Mouse (Mus musculus) heart, embryonic 12.5 days (tissue): ENCODE measurements at regions not wholly inside any gene's neighbourhood (a gene's known extent, or its start where the extent isn't known, plus 50 kb on each side); places are given as distances from the start of the nearest gene placed in this dataset.

Experiments used
- ATAC-seq: fragments of 200-750 bp; cut with Nextera tagmentation; 2 replicates; pipeline ENCODE4 v1.8.0; 2017; ENCODE audit warnings: moderate TSS enrichment, moderate library complexity; ENCODE audit not compliant: insufficient number of reproducible peaks, low FRiP score
- H3K27ac ChIP-seq: fragments of 300-500 bp; sonication (generic); 2 replicates; pipeline ENCODE4 v1.5.1; 2016; ENCODE audit warnings: mild to moderate bottlenecking, moderate library complexity; ENCODE audit not compliant: poor library complexity, severe bottlenecking
- H3K27me3 ChIP-seq: fragments of 300-500 bp; sonication (generic); replicated peaks from 2 replicates; pipeline ENCODE4 v1.6.1; 2016; ENCODE audit warnings: mild to moderate bottlenecking, moderate library complexity
- H3K36me3 ChIP-seq: fragments of 300-500 bp; sonication (generic); 2 replicates; pipeline ENCODE4 v1.6.1; 2016; ENCODE audit warnings: mild to moderate bottlenecking, moderate library complexity
- H3K4me1 ChIP-seq: fragments of 300-500 bp; sonication (generic); replicated peaks from 2 replicates; pipeline ENCODE4 v1.6.1; 2016; ENCODE audit warnings: mild to moderate bottlenecking
- H3K4me2 ChIP-seq: fragments of 300-500 bp; sonication (generic); 2 replicates; pipeline ENCODE4 v1.6.1; 2016; ENCODE audit warnings: mild to moderate bottlenecking, moderate library complexity
- H3K4me3 ChIP-seq: fragments of 300-500 bp; sonication (generic); 2 replicates; pipeline ENCODE4 v1.5.1; 2016; ENCODE audit warnings: mild to moderate bottlenecking
- H3K9ac ChIP-seq: fragments of 300-500 bp; sonication (generic); 2 replicates; pipeline ENCODE4 v1.6.1; 2016; ENCODE audit warnings: mild to moderate bottlenecking, moderate library complexity
- H3K9me3 ChIP-seq: fragments of 300-500 bp; sonication (generic); replicated peaks from 2 replicates; pipeline ENCODE4 v1.6.1; 2016; ENCODE audit warnings: mild to moderate bottlenecking, moderate library complexity
- WGBS: fragments of 180-500 bp; shearing (Covaris S2); methylation state at CpG from one replicate; pipeline ENCODE4 v1.1.7; 2016; 5-methylcytosine and 5-hydroxymethylcytosine counted together

DNA sequence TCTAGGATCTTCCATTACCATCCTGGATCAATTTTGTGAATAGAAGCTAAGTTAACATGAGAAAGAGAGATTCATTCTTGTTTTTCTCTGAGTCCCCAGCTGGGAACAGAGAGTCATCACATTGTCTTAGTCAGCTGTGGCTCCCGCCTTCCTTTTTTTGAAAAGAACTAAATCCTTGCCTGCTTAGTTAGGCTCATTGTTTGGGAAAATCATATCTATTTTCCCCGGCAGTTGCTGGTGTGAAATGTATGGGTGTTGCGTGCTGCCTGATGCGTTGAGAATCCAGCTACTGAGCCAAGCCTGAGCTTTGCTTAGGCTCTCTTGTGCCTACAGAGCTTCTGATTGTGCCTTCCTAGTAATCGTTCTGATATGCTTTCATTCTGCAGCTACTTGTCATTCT lies 66.3 kb downstream of the Fam50b start:
- H3K4me2 ChIP-seq, result no peak overlapping the region
- H3K9me3 ChIP-seq, result peaks cover 3% of the 10 kb centered on the region; the same call in 1 of the 2 replicates
- H3K4me1 ChIP-seq, result no peaks in the 10 kb centered on the region
- H3K4me3 ChIP-seq, result no peak overlapping the region
- no peaks in the 10 kb centered on the region for H3K27me3 ChIP-seq
- H3K27ac ChIP-seq, result no peak overlapping the region
- no peaks in the 10 kb centered on the region for H3K36me3 ChIP-seq
- 65% methylated on average over 5 of the region's 5 CpGs for WGBS
- no peak overlapping the region for H3K9ac ChIP-seq
- no peak for ATAC-seq

DNA sequence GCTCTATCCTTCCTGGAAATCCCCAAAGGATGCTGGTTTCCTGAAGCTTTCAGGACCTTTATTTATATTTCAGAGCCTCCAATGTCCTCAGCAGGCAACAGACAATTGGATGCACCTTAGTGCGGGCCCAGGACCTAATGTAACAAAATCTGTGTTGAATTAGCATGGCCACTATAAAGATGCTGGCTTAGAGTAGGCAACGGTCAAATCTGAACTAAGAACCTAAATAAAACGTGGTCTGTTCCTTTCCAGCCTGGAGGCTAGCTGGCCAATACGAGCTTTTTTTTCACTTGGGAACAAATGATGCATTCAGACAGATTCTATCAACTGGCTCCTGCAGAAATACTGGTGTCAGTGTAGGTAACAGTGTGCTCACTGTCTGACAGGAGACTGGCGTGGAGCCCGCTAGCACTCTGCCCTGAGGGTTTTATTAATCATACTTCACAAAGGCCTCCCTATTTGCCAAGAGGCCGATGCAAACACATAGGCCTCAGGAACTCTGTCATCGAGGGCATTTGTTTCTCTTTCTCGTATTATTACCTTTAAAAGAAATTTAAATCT lies 68.5 kb upstream of the Prpf4b start:
- H3K27me3 ChIP-seq, result no peaks in the 10 kb centered on the region
- no peaks in the 10 kb centered on the region for H3K36me3 ChIP-seq
- ATAC-seq, result no peak
- H3K9ac ChIP-seq, result no peak overlapping the region
- 0 out of 2 replicates have a peak overlapping the region, but pooled peaks have one; percentile 41 for H3K27ac ChIP-seq
- peaks cover 3% of the 10 kb centered on the region; the same call in 1 of the 2 replicates for H3K9me3 ChIP-seq
- H3K4me2 ChIP-seq, result no peak overlapping the region
- no peak overlapping the region for H3K4me3 ChIP-seq
- no peaks in the 10 kb centered on the region for H3K4me1 ChIP-seq
- 63% methylated on average over 9 of the region's 9 CpGs for WGBS

DNA sequence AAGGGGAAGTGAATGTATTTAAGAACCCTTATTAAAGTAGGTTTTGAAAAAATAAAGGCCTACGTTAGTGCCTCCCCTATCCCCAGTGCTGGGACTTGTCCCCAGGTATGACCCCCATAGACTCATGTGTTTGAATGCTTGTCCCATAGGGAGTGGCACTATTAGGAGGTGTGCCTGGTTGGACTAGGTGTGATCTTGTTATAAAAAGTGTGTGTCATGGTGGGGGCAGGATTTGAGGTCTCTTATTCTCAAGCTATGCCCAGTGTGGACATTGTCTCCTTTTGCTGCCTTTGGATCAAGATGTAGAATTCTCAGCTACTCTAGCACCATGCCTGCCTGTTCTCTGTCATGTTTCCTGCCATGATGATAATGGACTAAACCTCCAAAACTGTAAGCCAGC lies 65.6 kb upstream of the Prpf4b start:
- Histone ChIP-seq H3K4me2 (no peak overlapping the region), H3K4me1 (peaks cover 10% of the 10 kb centered on the region), H3K4me3 (no peak overlapping the region), H3K36me3 (no peaks in the 10 kb centered on the region), H3K9ac (no peak overlapping the region), H3K9me3 (peaks cover 7% of the 10 kb centered on the region), H3K27me3 (no peaks in the 10 kb centered on the region), H3K27ac (no peak overlapping the region)
- 87% methylated on average over 1 of the region's 1 CpGs for WGBS
- no peak for ATAC-seq

DNA sequence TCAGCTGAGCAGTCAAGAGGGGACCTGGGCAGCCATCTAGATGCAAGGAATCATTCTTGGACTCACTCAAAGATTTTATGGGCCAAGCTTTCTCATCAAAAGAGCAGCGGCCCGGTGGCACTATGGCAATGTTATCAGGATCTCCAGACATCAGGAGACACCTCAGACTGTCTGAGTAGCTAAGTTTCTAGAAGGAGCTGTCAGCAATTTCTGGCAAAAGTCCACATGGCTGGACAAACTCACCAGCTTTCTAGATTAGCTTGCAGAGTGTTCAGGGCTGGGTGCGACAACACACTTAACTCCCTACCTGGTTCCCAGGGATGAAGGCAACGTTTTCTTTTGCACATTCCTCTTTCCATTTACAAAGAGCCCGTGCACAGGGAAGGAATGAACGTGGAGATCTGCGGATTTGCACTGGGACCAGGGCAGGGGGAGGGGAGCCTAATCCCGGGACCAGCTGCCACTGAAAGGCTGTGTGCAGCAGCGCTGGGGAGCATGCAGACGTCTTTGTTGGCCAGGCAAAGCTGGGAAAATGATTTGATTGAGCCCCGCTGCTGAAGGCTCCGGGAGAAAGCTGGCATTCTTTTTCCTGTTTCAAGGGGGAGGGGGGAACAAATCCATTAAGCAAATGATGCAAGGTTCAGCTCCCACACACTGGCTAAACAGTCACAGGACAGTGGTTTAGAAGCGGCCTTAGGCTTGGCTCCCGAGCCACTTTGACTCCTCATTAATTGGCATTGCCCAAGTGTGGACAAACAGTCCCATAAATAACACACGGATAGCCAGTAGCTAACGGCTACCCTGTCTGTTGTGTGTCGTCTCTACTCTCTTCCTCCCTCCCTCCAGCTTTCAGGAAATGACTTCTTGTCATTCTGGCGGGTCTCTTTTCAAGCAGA lies 60.7 kb upstream of the Prpf4b start:
- Histone ChIP-seq H3K9ac (no peak overlapping the region), H3K4me1 (peaks cover 21% of the 10 kb centered on the region), H3K27me3 (no peaks in the 10 kb centered on the region), H3K4me3 (0 out of 2 replicates have a peak overlapping the region, but pooled peaks have one; percentile 2), H3K36me3 (no peaks in the 10 kb centered on the region), H3K4me2 (peak overlapping the region; percentile 49), H3K9me3 (peaks cover 7% of the 10 kb centered on the region), H3K27ac (peak overlapping the region; percentile 69)
- peak; percentile 66 for ATAC-seq
- WGBS, result 13% methylated on average over 18 of the region's 18 CpGs

DNA sequence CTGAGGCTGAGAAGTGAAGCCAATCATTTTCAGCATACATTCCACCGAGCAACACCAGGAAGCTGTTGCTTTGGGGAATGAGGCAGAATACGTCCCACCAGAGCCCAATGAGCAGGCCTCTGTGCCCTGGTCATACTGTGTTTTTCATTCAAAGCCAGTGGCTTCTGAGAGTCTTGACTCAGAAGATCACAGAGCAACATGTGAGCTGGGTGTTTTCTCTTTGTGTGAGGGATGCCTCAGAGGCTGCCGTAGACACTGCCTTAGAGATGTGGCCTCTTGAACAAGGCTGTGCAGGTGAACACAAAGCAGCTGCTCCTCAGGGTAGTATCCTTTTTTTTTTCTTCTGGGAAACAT lies 60.1 kb upstream of the Prpf4b start:
- Histone ChIP-seq H3K4me1 (peaks cover 21% of the 10 kb centered on the region), H3K36me3 (no peaks in the 10 kb centered on the region), H3K9ac (no peak overlapping the region), H3K9me3 (peaks cover 7% of the 10 kb centered on the region), H3K4me3 (no peak overlapping the region), H3K27me3 (no peaks in the 10 kb centered on the region), H3K4me2 (peak overlapping the region; percentile 49; the same call in 1 of the 2 replicates), H3K27ac (peak overlapping the region; percentile 69)
- WGBS, result 38% methylated on average over 3 of the region's 3 CpGs
- no peak for ATAC-seq

DNA sequence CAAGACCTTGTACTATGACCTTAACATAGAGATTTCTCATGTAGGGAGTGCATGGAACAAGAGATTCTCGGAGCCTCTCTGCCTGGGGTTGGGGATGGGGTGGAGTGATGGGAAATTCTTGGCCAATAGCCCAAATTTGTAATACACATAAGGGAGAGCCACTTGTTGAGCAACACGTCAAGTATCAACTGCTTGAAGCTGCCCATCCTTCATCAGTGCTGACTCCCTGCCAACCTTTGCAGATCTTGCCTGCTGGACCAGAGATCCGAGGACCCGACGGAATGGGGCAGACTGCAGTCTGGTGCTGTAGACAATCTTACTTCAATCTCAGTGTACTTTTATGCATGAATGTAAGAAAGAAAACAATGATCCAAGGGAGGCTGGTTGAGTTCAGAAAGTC lies 56.9 kb upstream of the Prpf4b start:
- H3K36me3 ChIP-seq, result no peaks in the 10 kb centered on the region

DNA sequence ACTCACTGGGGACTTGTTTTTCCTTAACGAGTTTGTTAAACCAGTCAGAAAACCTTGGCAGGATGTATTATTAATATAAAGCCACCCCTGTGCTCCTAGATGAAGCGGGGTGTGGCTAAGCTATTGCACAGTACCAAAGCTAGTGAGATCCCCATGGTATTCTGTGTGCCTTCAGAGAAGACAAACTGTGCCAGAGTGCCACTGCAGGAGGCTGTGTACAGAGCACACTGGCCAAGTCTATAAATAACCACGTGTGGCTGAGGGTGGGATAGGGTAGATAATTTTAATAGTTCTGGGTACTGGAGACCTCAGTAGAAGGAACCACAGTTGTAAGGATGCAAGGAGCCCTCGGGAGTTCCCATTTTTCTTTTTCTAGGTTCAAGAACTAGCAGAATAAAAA lies 54.7 kb upstream of the Prpf4b start:
- Histone ChIP-seq H3K9me3 (no peaks in the 10 kb centered on the region), H3K27me3 (no peaks in the 10 kb centered on the region), H3K4me3 (no peak overlapping the region), H3K27ac (no peak overlapping the region), H3K4me1 (peaks cover 12% of the 10 kb centered on the region), H3K4me2 (no peak overlapping the region), H3K9ac (no peak overlapping the region), H3K36me3 (no peaks in the 10 kb centered on the region)
- no peak for ATAC-seq
- WGBS, result 60% methylated on average over 4 of the region's 4 CpGs

More for the DNA sequence above, 56.9 kb upstream of the Prpf4b start:
- no peak overlapping the region for H3K4me3 ChIP-seq
- no peak overlapping the region for H3K9ac ChIP-seq
- 66% methylated on average over 5 of the region's 5 CpGs for WGBS
- H3K27me3 ChIP-seq, result no peaks in the 10 kb centered on the region
- no peaks in the 10 kb centered on the region for H3K9me3 ChIP-seq
- ATAC-seq, result no peak
- peaks cover 30% of the 10 kb centered on the region for H3K4me1 ChIP-seq
- H3K4me2 ChIP-seq, result no peak overlapping the region
- no peak overlapping the region for H3K27ac ChIP-seq

DNA sequence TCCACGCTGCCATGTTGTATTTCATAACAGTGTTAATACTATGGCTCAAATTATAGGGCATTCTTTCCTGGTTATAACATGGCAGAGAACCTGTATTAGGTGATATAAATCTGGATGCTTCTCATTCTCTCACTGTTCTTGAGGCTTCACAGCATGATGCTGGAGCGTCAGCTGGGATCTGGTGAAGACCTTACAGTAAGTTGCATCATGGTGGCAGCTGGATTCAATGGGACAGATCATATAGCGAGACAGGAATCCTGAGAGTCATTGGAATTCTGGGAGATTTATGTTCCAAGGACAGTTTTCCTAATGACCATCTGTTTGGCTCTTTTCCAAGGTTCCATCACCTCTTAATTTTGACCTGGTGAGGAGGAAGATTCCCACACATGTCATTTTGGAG lies 53.2 kb upstream of the Prpf4b start:
- no peak overlapping the region for H3K9ac ChIP-seq
- H3K27me3 ChIP-seq, result no peaks in the 10 kb centered on the region
- WGBS, result 90% methylated on average over 3 of the region's 3 CpGs
- no peaks in the 10 kb centered on the region for H3K36me3 ChIP-seq
- H3K9me3 ChIP-seq, result no peaks in the 10 kb centered on the region
- peaks cover 9% of the 10 kb centered on the region for H3K4me1 ChIP-seq
- no peak overlapping the region for H3K4me2 ChIP-seq
- H3K27ac ChIP-seq, result no peak overlapping the region
- H3K4me3 ChIP-seq, result no peak overlapping the region
- ATAC-seq, result no peak

DNA sequence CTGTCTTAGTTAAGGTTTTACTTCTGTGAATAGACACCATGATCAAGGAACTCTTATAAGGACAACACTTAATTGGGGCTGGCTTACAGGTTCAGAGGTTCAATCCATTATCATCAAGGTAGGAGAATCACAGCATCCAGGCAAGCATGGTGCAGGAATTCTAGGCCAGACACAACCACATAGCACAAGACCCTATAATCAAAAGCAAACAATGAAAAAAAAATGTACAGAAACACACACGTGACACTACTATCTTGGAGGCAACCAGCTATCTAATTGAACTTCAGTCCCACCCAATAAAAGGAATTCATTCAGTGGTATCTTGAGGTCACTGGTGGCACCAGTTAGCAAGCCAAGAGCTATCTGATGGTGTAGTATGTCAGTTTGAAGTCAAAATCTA lies 50.9 kb upstream of the Prpf4b start:
- no peak overlapping the region for H3K4me3 ChIP-seq

More for the DNA sequence above, 50.9 kb upstream of the Prpf4b start:
- Histone ChIP-seq H3K4me2 (no peak overlapping the region), H3K4me1 (peaks cover 16% of the 10 kb centered on the region), H3K27ac (no peak overlapping the region), H3K27me3 (no peaks in the 10 kb centered on the region), H3K9me3 (no peaks in the 10 kb centered on the region), H3K36me3 (no peaks in the 10 kb centered on the region), H3K9ac (no peak overlapping the region)
- 57% methylated on average over 1 of the region's 1 CpGs for WGBS
- ATAC-seq, result no peak
